In genomic region chr5:135302454-135302853, GRCm38 (mm10) we compare ENCODE assay signal across 41 mouse cellular contexts. TPM values are rescaled to one million over a fixed set of nuclear protein-coding genes. Genes with fewer than 3 reads are reported as not detected.
A peak's percentile ranks its signal among the peaks of the same experiment; 100 is the strongest.
DNase-seq lines count a peak whose midpoint lies in the region; ATAC-seq and TF ChIP-seq lines count a peak whose summit lies in the region.
"Had no signal": no experiment of that assay in that cellular context is flagged by ENCODE, and none has a peak within 500 bp of the region (broad histone marks: within the 10 kb centered on the region; RNA-seq: fewer than 3 reads in every experiment).

No protein-coding gene starts in this region.

- 0 out of 2 replicates have a peak, but pooled peaks have one; percentile 22 for TF ChIP-seq CTCF in intestine, postnatal 0 days (IDR thresholded peaks at IDR 0.05; ENCODE audit: low read depth)
- peak in 1 of 3 experiments; percentile 6; a peak in 1 of 6 replicates for TF ChIP-seq CTCF in MEL (IDR thresholded peaks at IDR 0.05 in 2 of 3, conservative IDR thresholded peaks at IDR 0.05 in 1 of 3; ENCODE audit: control insufficient read depth in 1 of 3, insufficient read depth in 1 of 3, low read depth in 2 of 3, low read length in 3 of 3, poor library complexity in 1 of 3, severe bottlenecking in 1 of 3)
- peak; percentile 38; the same call in 1 of the 2 replicates for TF ChIP-seq CTCF in stomach, postnatal 0 days (IDR thresholded peaks at IDR 0.05; ENCODE audit: low read depth)

- TF ChIP-seq EP300 in MEL (IDR thresholded peaks at IDR 0.05; ENCODE audit: low read depth in 1 of 2, low read length in 2 of 2): no peak
- TF ChIP-seq EP300 in stomach, postnatal 0 days (optimal IDR thresholded peaks at IDR 0.05): no peak

- no peak overlapping the region for H3K4me2 ChIP-seq in intestine, postnatal 0 days (replicated peaks; ENCODE audit: low read depth)
- H3K4me2 ChIP-seq in intestine, embryonic 15.5 days (replicated peaks): no peak overlapping the region
- no peak overlapping the region for H3K4me2 ChIP-seq in midbrain, embryonic 14.5 days (ENCODE audit: low read length)
- H3K4me2 ChIP-seq in midbrain, embryonic 15.5 days: no peak overlapping the region
- H3K4me2 ChIP-seq in stomach, postnatal 0 days (replicated peaks; ENCODE audit: low read depth): no peak overlapping the region
- H3K4me2 ChIP-seq: heart, embryonic 15.5 days; hindbrain, embryonic 12.5 days; lung, embryonic 15.5 days; midbrain, embryonic 13.5 days had no signal

- no peak overlapping the region for H3K4me3 ChIP-seq in intestine, postnatal 0 days (ENCODE audit: low read depth, low read length)
- H3K4me3 ChIP-seq in intestine, embryonic 15.5 days (replicated peaks): no peak overlapping the region
- no peak overlapping the region for H3K4me3 ChIP-seq in midbrain, embryonic 14.5 days (replicated peaks; ENCODE audit: low read depth, low read length)
- no peak overlapping the region for H3K4me3 ChIP-seq in midbrain, embryonic 15.5 days
- no peak overlapping the region for H3K4me3 ChIP-seq in MEL (ENCODE audit: control insufficient read depth in 1 of 2, insufficient read depth in 1 of 2, low read depth in 2 of 2, low read length in 2 of 2)
- H3K4me3 ChIP-seq in stomach, postnatal 0 days (ENCODE audit: low read depth, low read length): no peak overlapping the region
- H3K4me3 ChIP-seq: heart, embryonic 10.5 days; heart, embryonic 15.5 days; hindbrain, embryonic 12.5 days; lung, embryonic 15.5 days; megakaryocyte, embryonic 14.5 days; midbrain, embryonic 13.5 days had no signal

- no peak for TF ChIP-seq POLR2A in MEL (IDR thresholded peaks at IDR 0.05; ENCODE audit: control insufficient read depth in 1 of 2, insufficient read depth in 1 of 2, low read depth in 1 of 2, low read length in 2 of 2, poor library complexity in 1 of 2)

- no peak for ATAC-seq in intestine, postnatal 0 days
- ATAC-seq in intestine, embryonic 15.5 days: no peak
- no peak for ATAC-seq in midbrain, embryonic 14.5 days (ENCODE audit: low FRiP score, low TSS enrichment)
- ATAC-seq in midbrain, embryonic 15.5 days (replicated peaks): no peak
- no peak for ATAC-seq in stomach, postnatal 0 days (ENCODE audit: low FRiP score, low TSS enrichment)
- ATAC-seq: forebrain, embryonic 14.5 days; midbrain, embryonic 13.5 days; Patski had no signal

- no peaks in the 10 kb centered on the region for H3K79me2 ChIP-seq in MEL (ENCODE audit: control insufficient read depth, insufficient read depth, low read length, poor library complexity)

- H3K27me3 ChIP-seq in intestine, postnatal 0 days (replicated peaks; ENCODE audit: control insufficient read depth, insufficient read depth, low read length): no peaks in the 10 kb centered on the region
- H3K27me3 ChIP-seq in intestine, embryonic 15.5 days (replicated peaks): no peaks in the 10 kb centered on the region
- H3K27me3 ChIP-seq in midbrain, embryonic 14.5 days (ENCODE audit: control insufficient read depth, insufficient read depth, low read length): no peaks in the 10 kb centered on the region
- H3K27me3 ChIP-seq in midbrain, embryonic 15.5 days (replicated peaks): no peaks in the 10 kb centered on the region
- peaks cover 35 to 37% of the 10 kb centered on the region in 2 experiments for H3K27me3 ChIP-seq in MEL (ENCODE audit: control insufficient read depth in 1 of 2, insufficient read depth in 2 of 2, low read length in 2 of 2)
- H3K27me3 ChIP-seq in stomach, postnatal 0 days (ENCODE audit: control insufficient read depth, insufficient read depth, low read length): no peaks in the 10 kb centered on the region
- H3K27me3 ChIP-seq: heart, embryonic 15.5 days; lung, embryonic 15.5 days; midbrain, embryonic 13.5 days had no signal

- WGBS in intestine, postnatal 0 days: 78% methylated on average over 3 of the region's 3 CpGs
- 73% methylated on average over 3 of the region's 3 CpGs for WGBS in intestine, embryonic 15.5 days
- WGBS in midbrain, embryonic 14.5 days: 80% methylated on average over 3 of the region's 3 CpGs
- 79% methylated on average over 3 of the region's 3 CpGs for WGBS in midbrain, embryonic 15.5 days
- 74% methylated on average over 3 of the region's 3 CpGs for WGBS in stomach, postnatal 0 days

- H3K9me3 ChIP-seq in intestine, postnatal 0 days (ENCODE audit: control insufficient read depth): no peaks in the 10 kb centered on the region
- H3K9me3 ChIP-seq in intestine, embryonic 15.5 days: no peaks in the 10 kb centered on the region
- no peaks in the 10 kb centered on the region for H3K9me3 ChIP-seq in midbrain, embryonic 14.5 days (ENCODE audit: control insufficient read depth, low read length)
- H3K9me3 ChIP-seq in midbrain, embryonic 15.5 days: no peaks in the 10 kb centered on the region
- no peaks in the 10 kb centered on the region for H3K9me3 ChIP-seq in MEL (replicated peaks; ENCODE audit: insufficient read depth, low read length)
- no peaks in the 10 kb centered on the region for H3K9me3 ChIP-seq in stomach, postnatal 0 days (ENCODE audit: control insufficient read depth, low read length)
- H3K9me3 ChIP-seq: heart, embryonic 10.5 days; heart, embryonic 15.5 days; hindbrain, embryonic 12.5 days; lung, embryonic 15.5 days; megakaryocyte, embryonic 14.5 days; midbrain, embryonic 13.5 days had no signal

- no peaks in the 10 kb centered on the region for H3K4me1 ChIP-seq in intestine, postnatal 0 days (replicated peaks; ENCODE audit: control insufficient read depth, insufficient read depth, low read length)
- H3K4me1 ChIP-seq in intestine, embryonic 15.5 days (replicated peaks): no peaks in the 10 kb centered on the region
- no peaks in the 10 kb centered on the region for H3K4me1 ChIP-seq in midbrain, embryonic 14.5 days (ENCODE audit: control insufficient read depth, insufficient read depth, low read length)
- H3K4me1 ChIP-seq in midbrain, embryonic 15.5 days: no peaks in the 10 kb centered on the region
- H3K4me1 ChIP-seq in MEL (ENCODE audit: control insufficient read depth in 1 of 2, insufficient read depth in 2 of 2, low read length in 2 of 2): no peaks in the 10 kb centered on the region
- no peaks in the 10 kb centered on the region for H3K4me1 ChIP-seq in stomach, postnatal 0 days (replicated peaks; ENCODE audit: control insufficient read depth, insufficient read depth)
- H3K4me1 ChIP-seq: heart, embryonic 10.5 days; heart, embryonic 15.5 days; hindbrain, embryonic 12.5 days; lung, embryonic 15.5 days; megakaryocyte, embryonic 14.5 days had no signal

- no peaks in the 10 kb centered on the region for H3K36me3 ChIP-seq in intestine, postnatal 0 days (ENCODE audit: control insufficient read depth, insufficient read depth)
- H3K36me3 ChIP-seq in intestine, embryonic 15.5 days: no peaks in the 10 kb centered on the region
- no peaks in the 10 kb centered on the region for H3K36me3 ChIP-seq in midbrain, embryonic 14.5 days (ENCODE audit: control insufficient read depth, insufficient read depth, low read length)
- no peaks in the 10 kb centered on the region for H3K36me3 ChIP-seq in midbrain, embryonic 15.5 days (replicated peaks)
- H3K36me3 ChIP-seq in MEL (ENCODE audit: control insufficient read depth in 1 of 2, insufficient read depth in 2 of 2, low read length in 2 of 2): no peaks in the 10 kb centered on the region
- no peaks in the 10 kb centered on the region for H3K36me3 ChIP-seq in stomach, postnatal 0 days (ENCODE audit: control insufficient read depth, insufficient read depth, low read length)
- H3K36me3 ChIP-seq: heart, embryonic 10.5 days; heart, embryonic 15.5 days; hindbrain, embryonic 12.5 days; lung, embryonic 15.5 days; midbrain, embryonic 13.5 days had no signal

- peak; percentile 32 for DNase-seq in midbrain, embryonic 14.5 days
- DNase-seq in MEL (ENCODE audit: low read depth, low spot score): no peak
- no peak for DNase-seq in stomach, postnatal 0 days (ENCODE audit: low spot score)
- no peak for DNase-seq in adrenal gland, postnatal 4 days (ENCODE audit: low spot score in 2 of 2)
- DNase-seq: adrenal gland, postnatal 10 days; B cell, adult 2 months; cerebellum, adult 18-20 months; cerebellum, postnatal 14 days; gastrocnemius, postnatal 25 days; kidney, adult 2 months; liver; lung, postnatal 4 days; thymus, postnatal 14 days had no signal

- H3K9ac ChIP-seq in intestine, postnatal 0 days (ENCODE audit: low read depth, low read length): no peak overlapping the region
- no peak overlapping the region for H3K9ac ChIP-seq in intestine, embryonic 15.5 days
- H3K9ac ChIP-seq in midbrain, embryonic 14.5 days (replicated peaks; ENCODE audit: low read length): no peak overlapping the region
- H3K9ac ChIP-seq in midbrain, embryonic 15.5 days: no peak overlapping the region
- no peak overlapping the region for H3K9ac ChIP-seq in MEL (ENCODE audit: control insufficient read depth, low read depth, low read length, poor library complexity, severe bottlenecking)
- H3K9ac ChIP-seq in stomach, postnatal 0 days (ENCODE audit: low read length): no peak overlapping the region
- H3K9ac ChIP-seq: heart, embryonic 15.5 days; hindbrain, embryonic 12.5 days; liver, embryonic 14.5 days; lung, embryonic 15.5 days; midbrain, embryonic 13.5 days had no signal

- no peak overlapping the region for H3K27ac ChIP-seq in intestine, postnatal 0 days (ENCODE audit: low read depth, low read length)
- H3K27ac ChIP-seq in intestine, embryonic 15.5 days: no peak overlapping the region
- no peak overlapping the region for H3K27ac ChIP-seq in midbrain, embryonic 14.5 days (replicated peaks; ENCODE audit: low read depth, low read length)
- no peak overlapping the region for H3K27ac ChIP-seq in midbrain, embryonic 15.5 days
- no peak overlapping the region for H3K27ac ChIP-seq in MEL (ENCODE audit: control insufficient read depth, low read depth, low read length)
- no peak overlapping the region for H3K27ac ChIP-seq in stomach, postnatal 0 days (replicated peaks)
- H3K27ac ChIP-seq: heart, embryonic 10.5 days; heart, embryonic 15.5 days; liver, embryonic 14.5 days; lung, embryonic 15.5 days; midbrain, embryonic 13.5 days had no signal

- TF ChIP-seq RAD21 in MEL (IDR thresholded peaks at IDR 0.05; ENCODE audit: low read depth, low read length): peak; percentile 13

RNA-seq across cellular contexts. Expression of gene Fkbp6, which starts 47.4 kb away (rescaled TPM):
- polyA plus RNA-seq in intestine, postnatal 0 days (2015; fragmentation: Nextera tagmentation; extraction: Ambion mirVana): 0.12 and 0.34 TPM in 2 replicates
- polyA plus RNA-seq in intestine, embryonic 15.5 days (2015; fragmentation: Nextera tagmentation; extraction: Ambion mirVana): 0.40 and 0.56 TPM in 2 replicates
- polyA plus RNA-seq in midbrain, embryonic 14.5 days (2014; fragmentation: Nextera tagmentation; extraction: Ambion mirVana): 0.38 TPM in 1 of 2 replicates, not detected in the other
- 0.18 TPM in 1 of 2 replicates, not detected in the other for polyA plus RNA-seq in midbrain, embryonic 15.5 days (2015; fragmentation: Nextera tagmentation; extraction: Ambion mirVana)
- total RNA-seq in MEL (2012; rRNA removed): 0.19 TPM in 1 of 2 replicates, not detected in the other
- under 1 TPM in 1 of 2 experiments, not detected in 1; 0.10 TPM for polyA plus RNA-seq in MEL (2012; ENCODE audit: insufficient read depth in 1 of 2, insufficient read length in 2 of 2, low read depth in 1 of 2, low replicate concordance in 2 of 2, missing spikeins in 1 of 2)
- 1.1 and 1.2 TPM in 2 replicates for polyA plus RNA-seq in stomach, postnatal 0 days (2015; fragmentation: Nextera tagmentation; extraction: Ambion mirVana)
- total RNA-seq in adrenal gland, postnatal 4 days (2021): under 1 TPM; 0.23 to 0.48 TPM
- total RNA-seq: gastrocnemius, adult 18-20 months; gastrocnemius, postnatal 25 days; layer of hippocampus, postnatal 10 days; left cerebral cortex, adult 18-20 months; neutrophil, adult 5-6 weeks had no signal
- polyA plus RNA-seq: embryonic facial prominence, embryonic 11.5 days; forebrain, embryonic 14.5 days; heart, embryonic 15.5 days; hindbrain, embryonic 12.5 days; large intestine, adult 2 months; lung, embryonic 15.5 days; neural tube, embryonic 11.5 days; Patski; stomach, embryonic 14.5 days; urinary bladder, adult 2 months had no signal

RNA-seq across cellular contexts. Expression of gene Trim50, which starts 50.6 kb away (rescaled TPM):
- polyA plus RNA-seq in intestine, postnatal 0 days (2015; fragmentation: Nextera tagmentation; extraction: Ambion mirVana): 0.24 and 0.30 TPM in 2 replicates
- 0.16 and 0.23 TPM in 2 replicates for polyA plus RNA-seq in intestine, embryonic 15.5 days (2015; fragmentation: Nextera tagmentation; extraction: Ambion mirVana)
- not detected in 2 replicates for polyA plus RNA-seq in midbrain, embryonic 14.5 days (2014; fragmentation: Nextera tagmentation; extraction: Ambion mirVana)
- not detected in 2 replicates for polyA plus RNA-seq in midbrain, embryonic 15.5 days (2015; fragmentation: Nextera tagmentation; extraction: Ambion mirVana)
- total RNA-seq in MEL (2012; rRNA removed): not detected in 2 replicates
- not detected for polyA plus RNA-seq in MEL (2012; ENCODE audit: insufficient read depth in 1 of 2, insufficient read length in 2 of 2, low read depth in 1 of 2, low replicate concordance in 2 of 2, missing spikeins in 1 of 2)
- polyA plus RNA-seq in stomach, postnatal 0 days (2015; fragmentation: Nextera tagmentation; extraction: Ambion mirVana): 3.4 and 3.5 TPM in 2 replicates
- under 1 TPM in 1 of 2 experiments, not detected in 1; 0.20 TPM for total RNA-seq in adrenal gland, postnatal 4 days (2021)
- total RNA-seq: adrenal gland, postnatal 10 days; ES-E14; gastrocnemius, adult 18-20 months; gastrocnemius, postnatal 25 days; heart, postnatal 25 days; left cerebral cortex, adult 18-20 months; left cerebral cortex, postnatal 14 days; neutrophil, adult 5-6 weeks had no signal
- polyA plus RNA-seq: cortical plate, adult 2 months; embryonic facial prominence, embryonic 11.5 days; forebrain, embryonic 14.5 days; frontal cortex, adult 2 months; heart, embryonic 10.5 days; heart, embryonic 15.5 days; hindbrain, embryonic 12.5 days; kidney, embryonic 16.5 days; large intestine, adult 2 months; limb, embryonic 11.5 days; liver, embryonic 14.5 days; lung, embryonic 15.5 days; neural tube, embryonic 11.5 days; Patski; stomach, embryonic 14.5 days; urinary bladder, adult 2 months had no signal

RNA-seq across cellular contexts. Expression of gene Fzd9, which starts 51.4 kb away (rescaled TPM):
- 0.07 and 0.18 TPM in 2 replicates for polyA plus RNA-seq in intestine, postnatal 0 days (2015; fragmentation: Nextera tagmentation; extraction: Ambion mirVana)
- polyA plus RNA-seq in intestine, embryonic 15.5 days (2015; fragmentation: Nextera tagmentation; extraction: Ambion mirVana): 0.87 and 0.88 TPM in 2 replicates
- polyA plus RNA-seq in midbrain, embryonic 14.5 days (2014; fragmentation: Nextera tagmentation; extraction: Ambion mirVana): 8.7 and 11.9 TPM in 2 replicates
- polyA plus RNA-seq in midbrain, embryonic 15.5 days (2015; fragmentation: Nextera tagmentation; extraction: Ambion mirVana): 11.5 and 15.4 TPM in 2 replicates
- 5.7 and 9.8 TPM in 2 replicates for total RNA-seq in MEL (2012; rRNA removed)
- 1 to 10 TPM in 1 of 2 experiments, not detected in 1; 6.2 TPM for polyA plus RNA-seq in MEL (2012; ENCODE audit: insufficient read depth in 1 of 2, insufficient read length in 2 of 2, low read depth in 1 of 2, low replicate concordance in 2 of 2, missing spikeins in 1 of 2)
- polyA plus RNA-seq in stomach, postnatal 0 days (2015; fragmentation: Nextera tagmentation; extraction: Ambion mirVana): 0.42 and 0.54 TPM in 2 replicates
- 1 to 10 TPM; 2.6 to 2.8 TPM for total RNA-seq in adrenal gland, postnatal 4 days (2021)
- total RNA-seq: neutrophil, adult 5-6 weeks had no signal
